Mouse (Mus musculus) midbrain, postnatal 0 days (tissue): Measurements from ENCODE around the gene Rtn4. TPM values are rescaled to one million over a fixed set of nuclear protein-coding genes. Genes with fewer than 3 reads are reported as not detected.

ENCODE experiments used
- ATAC-seq: fragments of 200-750 bp; cut with Nextera tagmentation; 2 replicates; pipeline ENCODE4 v1.8.0; 2017; ENCODE audit warnings: moderate number of reproducible peaks, mild to moderate bottlenecking, moderate TSS enrichment, moderate library complexity; ENCODE audit not compliant: low FRiP score
- DNase-seq: peaks from one replicate; pipeline ENCODE4 v3.0.0-alpha.2; 2015; ENCODE audit warnings: low spot score
- H3K27ac ChIP-seq: fragments of 300-500 bp; sonication (generic); 2 replicates; pipeline ENCODE4 v1.5.1; 2014; ENCODE audit warnings: low read depth, mild to moderate bottlenecking, low read length, mixed read lengths
- H3K27me3 ChIP-seq: fragments of 300-500 bp; sonication (generic); 2 replicates; pipeline ENCODE4 v1.6.1; 2014; ENCODE audit warnings: low read length, control low read depth, mixed read lengths; ENCODE audit not compliant: insufficient read depth
- H3K36me3 ChIP-seq: fragments of 300-500 bp; sonication (generic); 2 replicates; pipeline ENCODE4 v1.6.1; 2014; ENCODE audit warnings: low read length, control low read depth, mixed read lengths; ENCODE audit not compliant: insufficient read depth
- H3K4me1 ChIP-seq: fragments of 300-500 bp; sonication (generic); 2 replicates; pipeline ENCODE4 v1.6.1; 2014; ENCODE audit warnings: mild to moderate bottlenecking, control low read depth, antibody characterized with exemption, low read length, mixed read lengths; ENCODE audit not compliant: insufficient read depth
- H3K4me2 ChIP-seq: fragments of 300-500 bp; sonication (generic); 2 replicates; pipeline ENCODE4 v1.6.1; 2014; ENCODE audit warnings: low read depth, mild to moderate bottlenecking, low read length, mixed read lengths; ENCODE audit not compliant: poor library complexity, severe bottlenecking
- H3K4me3 ChIP-seq: fragments of 300-500 bp; sonication (generic); 2 replicates; pipeline ENCODE4 v1.5.1; 2014; ENCODE audit warnings: low read depth, mild to moderate bottlenecking, low read length, moderate library complexity
- H3K9ac ChIP-seq: fragments of 300-500 bp; sonication (generic); replicated peaks from 2 replicates; pipeline ENCODE4 v1.6.1; 2014; ENCODE audit warnings: mild to moderate bottlenecking, low read length, moderate library complexity, mixed read lengths; ENCODE audit not compliant: poor library complexity, severe bottlenecking
- H3K9me3 ChIP-seq: fragments of 300-500 bp; sonication (generic); 2 replicates; pipeline ENCODE4 v1.6.1; 2016; ENCODE audit warnings: low read length, control low read depth
- CTCF ChIP-seq: IDR thresholded peaks from 2 replicates; pipeline ENCODE4 v1.5.1; 2016; ENCODE audit warnings: antibody characterized with exemption, mild to moderate bottlenecking
- WGBS: fragments of 180-500 bp; shearing (Covaris S2); extraction: QIAGEN DNeasy Blood & Tissue Kit; methylation state at CpG from one replicate; pipeline ENCODE4 v1.1.7; 2014; 5-methylcytosine and 5-hydroxymethylcytosine counted together
- polyA plus RNA-seq: library from polyadenylated mRNA; unstranded; fragments of >200 nt; fragmentation: Nextera tagmentation; extraction: Ambion mirVana; gene quantifications from 2 replicates; pipeline ENCODE4 v1.2.1, GENCODE M21; 2015
- total RNA-seq: library from RNA; depleted of rRNA; stranded (reverse); fragments of >200 nt; gene quantifications from 2 replicates; pipeline ENCODE4 v1.2.3, GENCODE M21; 2014

Gene Rtn4
- total and polyA plus RNA-seq, 2 experiments from 2014 or later, result 153 to 322 TPM

DNA sequence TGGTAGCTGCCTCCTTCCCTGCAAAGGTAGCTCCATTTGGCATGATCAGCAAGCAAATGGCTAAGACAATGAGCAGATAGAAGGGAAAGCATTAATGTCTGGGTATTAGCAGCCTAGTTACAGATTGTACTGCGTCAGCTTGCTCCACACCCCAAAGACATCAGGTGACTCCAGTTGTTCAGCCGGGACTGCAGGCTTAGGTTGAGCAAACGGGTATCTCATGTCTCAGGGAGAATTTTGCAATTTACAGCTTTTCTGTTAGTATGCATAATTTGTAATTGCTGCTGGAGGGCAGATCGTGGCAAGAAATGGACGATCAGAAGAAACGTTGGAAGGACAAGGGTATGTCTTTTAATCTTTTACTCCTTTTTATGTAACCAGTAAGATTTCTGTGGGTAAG, 25.8 kb downstream of the Rtn4 start:
- H3K4me3 ChIP-seq, result no peak overlapping the region
- peak overlapping the region; percentile 10; the same call in 1 of the 2 replicates for H3K4me2 ChIP-seq
- no peak overlapping the region for H3K27ac ChIP-seq
- no peak for ATAC-seq
- no peaks in the 10 kb centered on the region for H3K36me3 ChIP-seq
- H3K9ac ChIP-seq, result no peak overlapping the region
- no peak for TF ChIP-seq CTCF
- 36% methylated on average over 6 of the region's 6 CpGs for WGBS
- H3K9me3 ChIP-seq, result no peaks in the 10 kb centered on the region
- no peak for DNase-seq
- no peaks in the 10 kb centered on the region for H3K27me3 ChIP-seq
- H3K4me1 ChIP-seq, result no peaks in the 10 kb centered on the region; the same call in 1 of the 2 replicates

DNA sequence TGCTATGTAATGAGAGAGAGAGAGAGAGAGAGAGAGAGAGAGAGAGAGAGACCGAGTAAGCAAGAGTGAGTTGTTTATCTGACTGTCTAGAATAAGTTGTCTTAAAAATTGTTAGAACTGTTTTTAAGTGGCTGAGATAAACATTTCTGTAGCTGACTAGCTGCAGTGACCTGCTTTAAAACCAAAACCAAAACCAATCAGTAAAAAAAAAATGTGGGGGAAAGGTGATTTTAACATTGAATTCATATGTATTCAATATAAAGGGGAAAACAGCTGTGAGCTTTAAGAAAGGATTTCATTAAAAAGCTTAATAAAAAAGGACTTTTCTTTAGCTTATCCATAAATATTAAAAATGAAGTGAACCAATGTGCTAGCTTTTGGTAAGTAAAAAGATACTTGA, 26.9 kb downstream of the Rtn4 start:
- Histone ChIP-seq H3K27me3 (no peaks in the 10 kb centered on the region), H3K4me1 (no peaks in the 10 kb centered on the region; the same call in 1 of the 2 replicates), H3K27ac (no peak overlapping the region), H3K9me3 (no peaks in the 10 kb centered on the region), H3K36me3 (no peaks in the 10 kb centered on the region), H3K4me2 (no peak overlapping the region), H3K9ac (no peak overlapping the region), H3K4me3 (no peak overlapping the region)
- no peak for TF ChIP-seq CTCF
- DNase-seq (no peak), ATAC-seq (no peak)
- WGBS, result 72% methylated on average over 1 of the region's 1 CpGs

DNA sequence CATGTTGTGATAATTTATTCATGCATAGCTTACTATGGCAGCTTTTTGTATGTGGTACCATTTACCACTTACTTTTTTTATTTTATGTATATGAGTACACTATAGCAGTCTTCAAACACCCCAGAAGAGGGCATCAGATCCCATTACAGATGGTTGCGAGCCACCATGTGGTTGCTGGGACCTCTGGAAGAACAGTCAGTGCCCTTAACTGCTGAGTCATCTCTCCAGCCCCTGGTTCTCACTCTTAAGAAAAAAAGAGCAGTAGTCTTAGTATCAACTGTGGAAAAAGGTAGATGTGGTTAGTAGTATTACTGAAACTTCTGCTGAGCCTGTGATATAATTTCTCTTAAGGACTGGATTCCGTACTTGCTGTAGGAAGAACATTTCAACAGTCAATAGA, 31.5 kb downstream of the Rtn4 start:
- no peaks in the 10 kb centered on the region for H3K27me3 ChIP-seq
- DNase-seq, result no peak
- 92% methylated on average over 2 of the region's 2 CpGs for WGBS
- no peaks in the 10 kb centered on the region for H3K9me3 ChIP-seq
- no peak overlapping the region for H3K4me3 ChIP-seq
- no peaks in the 10 kb centered on the region for H3K36me3 ChIP-seq
- H3K4me1 ChIP-seq, result no peaks in the 10 kb centered on the region
- no peak for TF ChIP-seq CTCF
- ATAC-seq, result no peak
- no peak overlapping the region for H3K4me2 ChIP-seq
- H3K27ac ChIP-seq, result no peak overlapping the region
- H3K9ac ChIP-seq, result no peak overlapping the region

DNA sequence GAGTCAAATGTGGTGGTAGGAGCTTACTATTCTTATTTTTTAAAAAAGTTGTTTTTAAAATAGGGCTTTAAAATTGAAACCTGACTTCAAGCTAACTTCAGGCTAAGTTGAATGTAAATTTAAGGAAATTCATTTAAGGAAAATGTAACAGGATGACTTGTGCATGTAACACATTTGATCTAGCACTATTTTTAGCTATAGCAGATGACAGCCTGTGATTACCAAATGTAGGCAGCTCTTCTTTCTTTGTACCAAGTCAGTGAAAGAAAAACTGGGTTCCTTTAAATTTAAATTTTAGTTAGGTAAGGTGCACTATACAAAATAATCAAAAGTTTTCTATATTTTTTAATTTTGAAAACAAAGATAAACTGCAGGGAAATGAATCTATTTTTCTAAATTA, 32.4 kb downstream of the Rtn4 start:
- H3K4me3 ChIP-seq, result no peak overlapping the region
- no peak for TF ChIP-seq CTCF
- no peak overlapping the region for H3K9ac ChIP-seq
- H3K27ac ChIP-seq, result no peak overlapping the region
- no peaks in the 10 kb centered on the region for H3K27me3 ChIP-seq
- ATAC-seq, result no peak
- no peak overlapping the region for H3K4me2 ChIP-seq
- no peaks in the 10 kb centered on the region for H3K4me1 ChIP-seq
- H3K36me3 ChIP-seq, result no peaks in the 10 kb centered on the region
- H3K9me3 ChIP-seq, result no peaks in the 10 kb centered on the region
- DNase-seq, result no peak

DNA sequence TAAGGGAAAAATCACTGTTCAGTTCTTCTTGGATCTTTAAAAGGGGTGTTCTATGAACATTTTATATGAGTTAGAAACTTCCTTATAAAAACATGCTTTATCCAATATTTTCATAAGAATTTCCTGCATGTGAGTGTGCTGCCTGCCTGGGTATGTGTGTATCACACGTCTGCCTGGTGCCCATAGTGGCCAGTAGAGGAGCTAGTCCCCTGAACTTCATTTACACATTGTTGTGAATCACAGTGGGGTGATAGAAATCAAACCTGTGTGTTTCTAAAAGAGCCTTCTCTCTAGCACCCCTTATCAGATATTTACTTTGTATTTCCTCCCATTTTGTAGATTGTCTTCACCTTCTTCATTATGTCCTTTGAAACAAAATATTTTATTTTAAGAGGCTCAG, 32.9 kb downstream of the Rtn4 start:
- Histone ChIP-seq H3K4me2 (no peak overlapping the region), H3K9ac (no peak overlapping the region), H3K9me3 (no peaks in the 10 kb centered on the region), H3K4me3 (no peak overlapping the region), H3K27me3 (no peaks in the 10 kb centered on the region), H3K36me3 (no peaks in the 10 kb centered on the region), H3K4me1 (no peaks in the 10 kb centered on the region), H3K27ac (no peak overlapping the region)
- DNase-seq (no peak), ATAC-seq (no peak)
- WGBS, result 78% methylated on average over 1 of the region's 1 CpGs
- peak; percentile 14; the same call in 1 of the 2 replicates for TF ChIP-seq CTCF

DNA sequence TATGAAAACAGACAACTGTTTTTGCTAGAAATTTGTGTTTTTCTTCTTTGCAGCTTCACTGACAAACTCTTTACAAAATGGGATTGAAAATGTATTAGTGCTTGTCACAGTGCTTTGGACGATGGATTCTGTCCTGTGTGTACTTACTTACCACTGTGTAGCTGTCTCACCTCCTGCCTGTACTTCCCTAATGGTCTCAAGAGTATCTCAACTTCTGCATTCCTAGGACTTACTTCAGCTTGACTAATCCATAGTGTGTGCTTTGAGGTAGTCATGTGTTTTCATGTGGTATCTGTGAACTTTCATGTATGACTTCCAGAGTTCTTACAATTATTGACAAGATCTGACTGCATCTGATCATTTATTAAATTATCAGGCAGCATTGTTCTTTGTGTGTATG, 35.2 kb downstream of the Rtn4 start:
- 78% methylated on average over 1 of the region's 1 CpGs for WGBS
- no peak for TF ChIP-seq CTCF
- H3K27ac ChIP-seq, result no peak overlapping the region

DNA sequence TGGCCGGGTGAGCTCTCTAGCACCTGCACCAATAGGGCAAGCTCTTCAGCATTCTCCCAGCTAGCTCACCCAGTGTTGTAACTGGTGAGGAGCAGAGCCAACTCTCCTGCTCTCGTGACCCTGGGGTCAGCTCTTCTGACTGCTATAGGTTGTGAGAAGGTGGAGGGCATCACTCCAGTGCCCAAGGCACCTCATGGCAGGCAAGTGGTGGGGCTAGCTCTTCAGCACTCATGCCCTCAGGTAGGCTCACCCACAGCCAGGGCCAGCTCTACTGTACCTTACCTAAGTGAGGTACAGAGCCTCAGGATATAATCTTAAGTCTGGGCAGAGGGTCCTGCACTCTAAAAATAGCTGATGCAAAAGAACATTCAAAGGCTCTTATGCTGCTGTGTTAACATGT, 47.0 kb downstream of the Rtn4 start:
- H3K9me3 ChIP-seq, result no peaks in the 10 kb centered on the region
- ATAC-seq, result no peak
- H3K36me3 ChIP-seq, result peaks cover 18% of the 10 kb centered on the region
- H3K27ac ChIP-seq, result no peak overlapping the region
- DNase-seq, result no peak
- no peak overlapping the region for H3K4me2 ChIP-seq
- no peaks in the 10 kb centered on the region for H3K27me3 ChIP-seq
- H3K4me1 ChIP-seq, result no peaks in the 10 kb centered on the region
- no peak overlapping the region for H3K4me3 ChIP-seq
- TF ChIP-seq CTCF, result no peak
- WGBS, result 94% methylated on average over 2 of the region's 2 CpGs
- no peak overlapping the region for H3K9ac ChIP-seq

More for the DNA sequence above, 35.2 kb downstream of the Rtn4 start:
- Histone ChIP-seq H3K9me3 (no peaks in the 10 kb centered on the region), H3K4me1 (no peaks in the 10 kb centered on the region), H3K4me3 (no peak overlapping the region), H3K4me2 (no peak overlapping the region), H3K9ac (no peak overlapping the region), H3K36me3 (no peaks in the 10 kb centered on the region), H3K27me3 (no peaks in the 10 kb centered on the region)
- DNase-seq, result no peak
- ATAC-seq, result no peak
